Mouse (Mus musculus) embryonic facial prominence, embryonic 11.5 days (tissue): ENCODE measurements around the gene Cyp46a1. TPM values are rescaled to one million over a fixed set of nuclear protein-coding genes. Genes with fewer than 3 reads are reported as not detected.
A peak's percentile ranks its signal among the peaks of the same experiment; 100 is the strongest.

Source experiments
- ATAC-seq: fragments of 200-750 bp; cut with Nextera tagmentation; replicated peaks from 2 replicates; pipeline ENCODE4 v1.8.0; 2017; ENCODE audit warnings: low read depth; ENCODE audit not compliant: insufficient number of reproducible peaks, low FRiP score, low TSS enrichment
- DNase-seq: peaks from one replicate; pipeline ENCODE4 v3.0.0-alpha.2; 2015; ENCODE audit warnings: low spot score
- H3K27ac ChIP-seq: fragments of 300-500 bp; sonication (generic); replicated peaks from 2 replicates; pipeline ENCODE4 v1.5.1; 2014; ENCODE audit warnings: mild to moderate bottlenecking, low read depth, low read length, control low read depth
- H3K27me3 ChIP-seq: fragments of 300-500 bp; sonication (generic); 2 replicates; pipeline ENCODE4 v1.6.1; 2014; ENCODE audit warnings: mild to moderate bottlenecking, low read length, moderate library complexity, mixed read lengths; ENCODE audit not compliant: control insufficient read depth, insufficient read depth
- H3K36me3 ChIP-seq: fragments of 300-500 bp; sonication (generic); replicated peaks from 2 replicates; pipeline ENCODE4 v1.6.1; 2014; ENCODE audit warnings: low read depth, mild to moderate bottlenecking, low read length, moderate library complexity, mixed read lengths; ENCODE audit not compliant: control insufficient read depth, insufficient read depth
- H3K4me1 ChIP-seq: fragments of 300-500 bp; sonication (generic); 2 replicates; pipeline ENCODE4 v1.6.1; 2014; ENCODE audit warnings: low read length, mixed read lengths; ENCODE audit not compliant: control insufficient read depth, insufficient read depth
- H3K4me2 ChIP-seq: fragments of 300-500 bp; sonication (generic); 2 replicates; pipeline ENCODE4 v1.6.1; 2014; ENCODE audit warnings: low read depth, mild to moderate bottlenecking, control low read depth, low read length, moderate library complexity
- H3K4me3 ChIP-seq: fragments of 300-500 bp; sonication (generic); 2 replicates; pipeline ENCODE4 v1.5.1; 2014; ENCODE audit warnings: low read depth, low read length, control low read depth
- H3K9ac ChIP-seq: fragments of 300-500 bp; sonication (generic); replicated peaks from 2 replicates; pipeline ENCODE4 v1.6.1; 2014; ENCODE audit warnings: mild to moderate bottlenecking, control low read depth, low read length
- H3K9me3 ChIP-seq: fragments of 300-500 bp; sonication (generic); replicated peaks from 2 replicates; pipeline ENCODE4 v1.6.1; 2016; ENCODE audit warnings: mild to moderate bottlenecking, low read length, inconsistent platforms, mixed read lengths; ENCODE audit not compliant: control insufficient read depth
- WGBS: fragments of 180-500 bp; shearing (Covaris S2); extraction: QIAGEN DNeasy Blood & Tissue Kit; methylation state at CpG from one replicate; pipeline ENCODE4 v1.1.7; 2014; 5-methylcytosine and 5-hydroxymethylcytosine counted together
- polyA plus RNA-seq: library from polyadenylated mRNA; unstranded; fragments of >200 nt; fragmentation: Nextera tagmentation; extraction: Ambion mirVana; gene quantifications from 2 replicates; pipeline ENCODE4 v1.2.1, GENCODE M21; 2014

The Cyp46a1 gene
- polyA plus RNA-seq, 1 experiment from 2014 or later: 2.9 TPM

- H3K27me3 ChIP-seq: no peaks in the 10 kb centered on the region
- no peaks in the 10 kb centered on the region for H3K4me1 ChIP-seq
- H3K36me3 ChIP-seq: no peaks in the 10 kb centered on the region
- H3K9ac ChIP-seq: no peak overlapping the region
- H3K27ac ChIP-seq: no peak overlapping the region
- H3K4me3 ChIP-seq: no peak overlapping the region
- 69% methylated on average over 12 of the region's 12 CpGs for WGBS
- H3K9me3 ChIP-seq: no peaks in the 10 kb centered on the region
- no peak for ATAC-seq
- DNase-seq: no peak
- no peak overlapping the region for H3K4me2 ChIP-seq
These were observed 58.3 kb downstream of the Cyp46a1 start for GRCm38 (mm10) chr12:108392254-108393044.

GRCm38 (mm10) chr12:108393082-108393481 lies 58.9 kb downstream of the Cyp46a1 start:
- no peak for ATAC-seq
- 88% methylated on average over 4 of the region's 4 CpGs for WGBS
- no peak overlapping the region for H3K27ac ChIP-seq

GRCm38 (mm10) chr12:108393637-108394036 lies 59.5 kb downstream of the Cyp46a1 start:
- ATAC-seq (no peak), DNase-seq (no peak)
- H3K27ac ChIP-seq: no peak overlapping the region
- no peaks in the 10 kb centered on the region for H3K36me3 ChIP-seq
- no peaks in the 10 kb centered on the region for H3K9me3 ChIP-seq
- 69% methylated on average over 4 of the region's 4 CpGs for WGBS
- H3K4me3 ChIP-seq: no peak overlapping the region
- no peaks in the 10 kb centered on the region for H3K4me1 ChIP-seq
- H3K9ac ChIP-seq: no peak overlapping the region
- H3K27me3 ChIP-seq: no peaks in the 10 kb centered on the region
- no peak overlapping the region for H3K4me2 ChIP-seq

More at GRCm38 (mm10) chr12:108393082-108393481, 58.9 kb downstream of the Cyp46a1 start:
- no peak overlapping the region for H3K9ac ChIP-seq
- H3K4me3 ChIP-seq: no peak overlapping the region
- H3K4me1 ChIP-seq: no peaks in the 10 kb centered on the region
- no peaks in the 10 kb centered on the region for H3K27me3 ChIP-seq
- H3K36me3 ChIP-seq: no peaks in the 10 kb centered on the region
- no peaks in the 10 kb centered on the region for H3K9me3 ChIP-seq
- no peak for DNase-seq
- H3K4me2 ChIP-seq: no peak overlapping the region

- Histone ChIP-seq H3K4me3 (no peak overlapping the region), H3K4me2 (no peak overlapping the region), H3K27ac (no peak overlapping the region), H3K27me3 (no peaks in the 10 kb centered on the region), H3K9me3 (no peaks in the 10 kb centered on the region), H3K9ac (no peak overlapping the region), H3K4me1 (no peaks in the 10 kb centered on the region), H3K36me3 (no peaks in the 10 kb centered on the region)
- 89% methylated on average over 17 of the region's 17 CpGs for WGBS
- DNase-seq: no peak
- no peak for ATAC-seq
These were observed 60.5 kb downstream of the Cyp46a1 start for GRCm38 (mm10) chr12:108394534-108395284.

- DNase-seq (no peak), ATAC-seq (no peak)
- 79% methylated on average over 6 of the region's 6 CpGs for WGBS
- Histone ChIP-seq H3K4me3 (no peak overlapping the region), H3K4me2 (no peak overlapping the region), H3K4me1 (no peaks in the 10 kb centered on the region), H3K36me3 (no peaks in the 10 kb centered on the region), H3K9me3 (no peaks in the 10 kb centered on the region), H3K27me3 (no peaks in the 10 kb centered on the region), H3K27ac (no peak overlapping the region), H3K9ac (no peak overlapping the region)
These were observed 61.1 kb downstream of the Cyp46a1 start for GRCm38 (mm10) chr12:108395285-108395660.

- no peaks in the 10 kb centered on the region for H3K36me3 ChIP-seq
- H3K4me2 ChIP-seq: no peak overlapping the region
- peak; percentile 75 for DNase-seq
- 63% methylated on average over 11 of the region's 11 CpGs for WGBS
- ATAC-seq: peak; percentile 86; the same call in 1 of the 2 replicates
- H3K9ac ChIP-seq: no peak overlapping the region
- no peak overlapping the region for H3K27ac ChIP-seq
- no peaks in the 10 kb centered on the region for H3K9me3 ChIP-seq
- H3K27me3 ChIP-seq: no peaks in the 10 kb centered on the region
- H3K4me1 ChIP-seq: no peaks in the 10 kb centered on the region
- H3K4me3 ChIP-seq: no peak overlapping the region
These were observed 62.1 kb downstream of the Cyp46a1 start for GRCm38 (mm10) chr12:108396081-108396947.

- DNase-seq: no peak
- Histone ChIP-seq H3K4me2 (no peak overlapping the region), H3K36me3 (no peaks in the 10 kb centered on the region), H3K9me3 (no peaks in the 10 kb centered on the region), H3K27me3 (no peaks in the 10 kb centered on the region), H3K4me3 (no peak overlapping the region), H3K4me1 (no peaks in the 10 kb centered on the region), H3K27ac (no peak overlapping the region), H3K9ac (no peak overlapping the region)
- WGBS: 87% methylated on average over 7 of the region's 7 CpGs
- ATAC-seq: no peak
These were observed 64.5 kb downstream of the Cyp46a1 start for GRCm38 (mm10) chr12:108398681-108399080.
